Mouse (Mus musculus): ENCODE measurements around the gene Folr2.

- TF ChIP-seq CTCF (IDR thresholded peaks at IDR 0.05; ENCODE audit: low read depth, low read length) (no peak), POLR2A (IDR thresholded peaks at IDR 0.05; ENCODE audit: insufficient read depth, low read length) (peak; percentile 30)
These were observed 19.2 kb downstream of the Folr2 start, which contains the start of gene Inppl1 for GRCm38 (mm10) chr7:101837606-101838471.

Measured in ES-Bruce4 (cell line).